Mouse (Mus musculus) ES-E14 (cell line): ENCODE data around the gene Prrg3.
A peak's percentile ranks its signal among the peaks of the same experiment; 100 is the strongest.

Source experiments
- CHD2 ChIP-seq: IDR thresholded peaks from 2 replicates; pipeline ENCODE4 v1.6.1; 2014; ENCODE audit warnings: mild to moderate bottlenecking, low read depth, low read length, inconsistent platforms
- ZC3H11A ChIP-seq: IDR thresholded peaks from 2 replicates; pipeline ENCODE4 v1.6.1; 2012; ENCODE audit warnings: low read depth, mild to moderate bottlenecking, inconsistent platforms, low read length, borderline replicate concordance
- ZNF384 ChIP-seq: IDR thresholded peaks from 2 replicates; pipeline ENCODE4 v1.6.1; 2012; ENCODE audit warnings: low read depth, low read length, inconsistent platforms

DNA sequence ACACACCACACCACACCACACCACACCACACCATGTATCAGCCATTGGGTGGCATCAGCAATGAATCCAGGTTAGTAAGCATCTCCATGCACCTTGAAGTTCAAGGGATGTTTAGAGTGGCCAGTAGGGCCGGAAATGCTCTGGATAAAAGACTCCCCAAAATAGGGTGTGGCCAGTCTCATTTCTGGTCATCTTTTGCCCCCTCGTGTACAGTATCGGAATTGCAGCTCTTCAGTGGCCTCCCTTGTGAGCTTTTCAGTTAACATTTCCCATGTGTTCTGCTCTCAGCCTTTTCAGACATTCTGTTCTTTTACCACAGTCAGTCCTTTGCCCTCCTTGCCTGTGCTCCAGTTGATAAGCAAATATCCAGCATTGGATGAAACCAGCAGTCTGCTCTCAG, 15.8 kb upstream of the Prrg3 start:
- peak; percentile 69; the same call in 1 of the 2 replicates for TF ChIP-seq ZC3H11A
- TF ChIP-seq CHD2, result no peak
- no peak for TF ChIP-seq ZNF384
